Mouse (Mus musculus): ENCODE measurements around the gene Ccdc157. TPM values are rescaled to one million over a fixed set of nuclear protein-coding genes. Genes with fewer than 3 reads are reported as not detected.

Gene Ccdc157
- polyA plus RNA-seq, 1 experiment from 2014 or later = 0.47 TPM

Small RNA genes lying within 50 kb of the gene (microRNA-seq; reads per million reads assigned to microRNA genes)
- gene Mir3060 = 3.0 reads per million, percentile 7 among the genes with 10 or more reads in this experiment

Other genes with a start within 250 kb of the Ccdc157 start
- gene Slc35e4, start 245.6 kb downstream of the Ccdc157 start, polyA plus RNA-seq (2015; fragmentation: Nextera tagmentation; extraction: Ambion mirVana) = 0.43 and 0.44 TPM in 2 replicates
- gene Tcn2, start 228.1 kb downstream of the Ccdc157 start, polyA plus RNA-seq (2015; fragmentation: Nextera tagmentation; extraction: Ambion mirVana) = 28.6 and 32.0 TPM in 2 replicates
- 36.5 and 37.2 TPM in 2 replicates for gene Pes1, start 196.3 kb downstream of the Ccdc157 start, polyA plus RNA-seq (2015; fragmentation: Nextera tagmentation; extraction: Ambion mirVana)
- gene 4930556J24Rik, start 183.5 kb downstream of the Ccdc157 start, polyA plus RNA-seq (2015; fragmentation: Nextera tagmentation; extraction: Ambion mirVana) = 0.17 TPM in 1 of 2 replicates, not detected in the other
- gene Gal3st1, start 176.7 kb downstream of the Ccdc157 start, polyA plus RNA-seq (2015; fragmentation: Nextera tagmentation; extraction: Ambion mirVana) = 1.6 and 2.1 TPM in 2 replicates
- 3.6 and 5.1 TPM in 2 replicates for gene Sec14l4, start 128.8 kb downstream of the Ccdc157 start, polyA plus RNA-seq (2015; fragmentation: Nextera tagmentation; extraction: Ambion mirVana)
- not detected in 2 replicates for gene Sec14l3, start 95.5 kb downstream of the Ccdc157 start, polyA plus RNA-seq (2015; fragmentation: Nextera tagmentation; extraction: Ambion mirVana)
- 20.4 and 23.2 TPM in 2 replicates for gene Mtfp1, start 64.8 kb downstream of the Ccdc157 start, polyA plus RNA-seq (2015; fragmentation: Nextera tagmentation; extraction: Ambion mirVana)
- 9.1 and 11.0 TPM in 2 replicates for gene Sec14l2, start 36.9 kb downstream of the Ccdc157 start, polyA plus RNA-seq (2015; fragmentation: Nextera tagmentation; extraction: Ambion mirVana)
- gene Rnf215, start 25.1 kb downstream of the Ccdc157 start, polyA plus RNA-seq (2015; fragmentation: Nextera tagmentation; extraction: Ambion mirVana) = 5.0 and 5.9 TPM in 2 replicates
- gene Sf3a1, start 57 bp upstream of the Ccdc157 start, polyA plus RNA-seq (2015; fragmentation: Nextera tagmentation; extraction: Ambion mirVana) = 19.3 and 19.4 TPM in 2 replicates
- 7.0 TPM in 2 replicates for gene Tbc1d10a, start 26.5 kb upstream of the Ccdc157 start, polyA plus RNA-seq (2015; fragmentation: Nextera tagmentation; extraction: Ambion mirVana)
- 1.5 TPM in 2 replicates for gene Castor1, start 57.9 kb upstream of the Ccdc157 start, polyA plus RNA-seq (2015; fragmentation: Nextera tagmentation; extraction: Ambion mirVana)
- 0.50 TPM in 2 replicates for gene Osm, start 76.1 kb upstream of the Ccdc157 start, polyA plus RNA-seq (2015; fragmentation: Nextera tagmentation; extraction: Ambion mirVana)
- not detected in 2 replicates for gene Lif, start 97.3 kb upstream of the Ccdc157 start, polyA plus RNA-seq (2015; fragmentation: Nextera tagmentation; extraction: Ambion mirVana)

Measured in liver, embryonic 15.5 days (tissue).